Mouse (Mus musculus) 3T3-L1 (cell line): Measurements from ENCODE around the gene Avpr1b.
"Not testable (repeated sequence)": the region's sequence is repeated elsewhere in the genome, so short reads cannot be mapped to it uniquely, and the experiment has no call there.

Experiments used
- DNase-seq: peaks from one replicate; pipeline ENCODE4 v3.0.0-alpha.2; 2015; ENCODE audit warnings: low read depth, low spot score

Avpr1b gene

GRCm38 (mm10) chr1:131619348-131619747, 20.3 kb downstream of the Avpr1b start:
- no peak for DNase-seq

GRCm38 (mm10) chr1:131623644-131624043, 24.6 kb downstream of the Avpr1b start:
- no peak for DNase-seq

GRCm38 (mm10) chr1:131624175-131624835, 25.3 kb downstream of the Avpr1b start:
- DNase-seq, result no peak

- no peak for DNase-seq
These were observed 27.2 kb downstream of the Avpr1b start for GRCm38 (mm10) chr1:131626200-131626599.

- not testable (repeated sequence) for DNase-seq
These were observed 33.2 kb downstream of the Avpr1b start for GRCm38 (mm10) chr1:131632216-131632615.

DNA sequence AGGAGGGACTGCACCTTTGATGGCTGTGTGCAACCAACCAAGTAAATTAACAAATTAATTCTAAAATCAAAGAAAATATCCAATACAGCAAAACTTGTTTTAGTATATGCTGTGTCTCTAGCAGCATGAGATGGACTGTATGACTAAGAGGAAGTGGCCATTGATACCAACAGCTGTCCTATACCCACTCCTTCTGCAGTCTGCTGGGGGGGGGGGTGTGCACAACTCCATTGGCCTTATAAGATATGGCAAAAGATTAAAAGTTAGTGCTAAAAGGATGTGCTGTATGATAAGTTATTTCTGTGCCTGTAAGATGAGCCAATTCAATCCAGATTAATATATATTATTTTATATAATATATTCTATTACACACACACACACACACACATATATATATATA, 35.5 kb downstream of the Avpr1b start:
- DNase-seq, result no peak

DNA sequence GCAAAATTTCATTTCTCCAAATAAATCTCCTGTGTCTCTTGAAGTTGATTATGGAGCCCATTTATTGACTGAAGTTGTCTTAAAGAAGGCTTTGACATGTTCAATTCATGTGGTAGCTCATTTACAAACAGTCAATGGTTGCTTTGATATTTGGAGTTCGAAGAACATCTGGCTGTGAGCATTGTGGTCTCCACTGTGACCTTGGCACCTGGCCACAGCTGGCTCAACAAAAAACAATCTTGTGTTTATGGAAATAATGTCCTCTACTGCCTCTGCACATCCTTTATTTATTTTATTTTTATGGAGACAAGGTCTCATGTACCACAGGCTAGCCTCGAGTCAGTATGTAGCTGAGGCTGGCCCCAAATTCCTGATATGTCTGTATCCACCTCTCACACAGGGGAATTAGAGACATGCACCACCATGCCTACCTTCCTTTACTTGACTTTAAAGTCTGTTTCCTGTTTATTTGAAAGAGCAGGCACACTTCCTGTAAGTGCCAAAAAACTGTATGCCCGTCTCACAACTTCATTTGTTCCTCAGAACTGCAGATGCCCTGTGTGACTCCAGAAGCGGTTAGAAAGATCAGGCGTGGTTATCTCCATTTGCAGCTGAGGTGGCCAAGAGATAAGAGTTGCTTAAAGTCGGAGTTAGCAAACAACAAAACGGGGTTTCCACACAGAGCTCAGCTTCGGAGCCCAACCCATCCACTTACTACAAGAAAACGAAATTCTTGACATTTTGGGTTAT, 38.9 kb downstream of the Avpr1b start, which contains the start of gene Ctse:
Ctse (plus strand) TSS at position 516 of the 750 bp plus-strand sequence.
- no peak for DNase-seq

DNA sequence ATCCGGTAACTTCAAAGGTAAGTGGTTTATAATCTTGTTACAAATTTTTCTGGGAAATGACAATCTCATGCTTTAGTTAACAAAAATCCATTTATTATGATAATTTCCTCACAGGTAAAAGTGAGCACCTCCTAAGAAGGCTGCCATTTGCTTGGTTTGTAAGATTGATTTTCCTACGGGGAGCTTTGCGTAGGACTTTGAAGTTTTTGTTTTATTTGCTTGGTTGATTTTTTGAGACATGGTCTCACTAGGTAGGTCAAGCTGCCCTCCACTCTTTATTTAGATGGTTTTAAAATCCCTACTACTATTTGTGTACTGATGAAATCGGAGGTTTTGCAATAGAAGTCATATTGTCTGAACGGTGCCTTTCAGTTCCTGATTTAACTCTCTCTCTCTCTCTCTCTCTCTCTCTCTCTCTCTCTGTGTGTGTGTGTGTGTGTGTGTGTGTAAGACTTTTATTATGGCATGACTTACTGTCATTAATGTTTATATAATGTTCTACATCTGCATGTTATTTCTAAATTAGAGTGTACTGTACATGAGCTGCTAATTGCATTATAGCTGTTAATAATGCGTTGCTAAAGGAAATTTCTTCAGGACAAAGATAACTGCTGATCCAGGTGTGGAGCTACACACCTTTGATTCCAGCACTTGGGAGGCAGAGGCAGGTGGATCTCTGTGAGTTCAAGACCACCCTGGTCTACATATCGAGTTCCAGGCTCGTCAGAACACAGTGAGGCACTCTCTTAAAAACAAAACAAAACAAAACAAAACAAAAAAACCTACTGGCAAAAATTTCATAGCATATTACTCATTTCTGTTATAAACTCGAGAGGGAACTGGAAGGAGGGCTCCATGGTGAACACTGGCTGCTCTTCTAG, 39.7 kb downstream of the Avpr1b start:
- DNase-seq, result no peak

- DNase-seq, result no peak
These were observed 41.0 kb downstream of the Avpr1b start for GRCm38 (mm10) chr1:131640062-131640461.

DNA sequence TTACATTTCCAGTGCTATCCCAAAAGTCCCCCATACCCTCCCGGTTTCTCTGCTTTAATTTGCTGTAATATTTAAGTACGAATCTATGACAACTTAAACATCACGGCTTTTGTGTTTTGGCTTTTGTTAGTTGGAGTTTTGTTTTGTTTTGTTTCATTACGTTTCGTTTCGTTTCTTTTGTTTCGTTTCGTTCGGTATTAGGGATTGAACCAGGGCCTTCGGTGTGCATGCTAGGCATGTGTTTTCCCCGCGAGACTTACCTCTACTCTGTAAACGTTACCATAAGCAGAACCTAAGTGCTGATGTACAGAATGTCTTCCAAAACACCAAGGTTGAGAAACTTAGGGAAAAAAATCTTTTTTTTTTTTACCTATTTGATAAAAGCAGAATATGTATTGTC, 42.5 kb downstream of the Avpr1b start:
- DNase-seq, result no peak

DNA sequence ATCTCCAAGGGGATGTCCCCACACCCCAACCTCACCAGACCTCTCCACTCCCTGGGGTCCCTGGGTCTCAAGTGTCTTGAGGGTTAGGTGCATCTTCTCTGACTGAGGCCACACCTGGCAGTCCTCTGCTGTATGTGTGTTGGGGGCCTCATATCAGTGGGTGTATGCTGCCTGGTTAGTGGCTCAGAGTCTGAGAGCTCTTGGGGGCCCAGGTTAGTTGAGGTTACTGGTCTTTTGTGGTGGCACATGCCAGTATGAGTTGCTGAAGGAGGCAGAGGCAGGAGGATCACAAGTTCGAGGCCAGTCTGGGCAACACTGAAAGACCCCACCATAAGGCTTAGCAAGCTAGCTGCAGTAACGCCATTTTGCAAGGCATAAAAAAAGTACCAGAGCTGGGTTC, 43.2 kb downstream of the Avpr1b start:
- no peak for DNase-seq

GRCm38 (mm10) chr1:131652670-131653443, 53.8 kb downstream of the Avpr1b start:
- no peak for DNase-seq

- DNase-seq, result no peak
These were observed 56.6 kb downstream of the Avpr1b start for GRCm38 (mm10) chr1:131655601-131656000.

DNA sequence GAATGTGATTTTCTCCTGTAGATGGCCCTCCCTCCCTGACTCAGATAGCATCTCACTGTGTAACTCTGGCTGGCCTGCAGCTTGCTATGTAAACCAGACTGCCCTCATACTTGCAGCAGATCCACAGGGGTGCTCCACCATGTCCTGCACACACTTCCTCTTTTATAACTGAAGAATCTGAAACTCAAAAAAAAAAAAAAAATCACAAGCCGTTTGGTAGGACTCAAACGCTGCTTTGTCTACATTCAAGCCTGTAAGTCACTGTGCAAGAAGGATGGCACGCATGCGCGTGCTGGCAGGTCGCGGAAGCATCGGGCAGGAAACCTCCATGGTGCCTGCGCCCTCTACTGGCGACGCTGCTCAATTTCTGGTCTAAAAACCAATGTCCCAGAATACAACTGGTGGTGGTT, 58.9 kb downstream of the Avpr1b start:
- DNase-seq, result peak; percentile 97

- no peak for DNase-seq
These were observed 60.6 kb downstream of the Avpr1b start for GRCm38 (mm10) chr1:131659512-131660085.

- no peak for DNase-seq
These were observed 61.2 kb downstream of the Avpr1b start for GRCm38 (mm10) chr1:131660266-131660665.

DNA sequence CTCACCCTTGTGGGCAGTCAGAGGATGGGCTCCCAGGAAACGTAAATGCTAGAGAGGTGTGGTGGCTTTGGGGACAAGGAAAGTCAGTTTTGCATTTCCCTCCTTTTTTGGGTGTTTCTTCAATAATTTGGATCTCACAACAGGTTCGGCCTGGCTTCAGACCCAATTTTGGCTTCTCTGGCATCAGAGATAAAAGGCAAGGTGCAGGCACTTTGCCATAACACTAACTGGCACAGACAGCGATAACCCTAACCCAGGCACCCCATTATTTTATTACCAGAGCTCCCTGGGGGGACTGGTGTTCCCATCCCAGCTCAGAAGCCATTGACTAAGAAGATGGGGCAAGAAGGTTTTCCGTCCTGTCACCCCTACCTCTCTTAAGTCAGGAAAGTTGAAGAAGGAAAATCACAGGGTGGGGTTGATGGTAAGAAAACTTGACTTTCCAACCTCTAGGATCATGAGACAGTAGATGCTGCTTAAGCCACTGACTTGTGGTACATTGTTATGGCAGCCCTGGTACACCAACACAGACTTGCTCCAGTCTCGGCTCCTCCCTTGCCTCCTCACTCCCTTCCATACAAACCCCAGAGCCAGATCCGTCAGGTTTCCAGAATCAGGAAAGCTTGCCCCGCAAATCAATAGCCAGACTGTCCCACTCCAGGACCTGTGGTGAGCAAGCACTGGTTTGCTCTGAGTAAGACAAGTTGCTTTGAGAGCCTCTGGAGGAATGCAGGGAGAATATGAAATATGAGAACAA, 61.9 kb downstream of the Avpr1b start:
- DNase-seq, result peak; percentile 23
